Mouse (Mus musculus) limb, embryonic 13.5 days (tissue): ENCODE results near the gene Serpinb6c. TPM values are rescaled to one million over a fixed set of nuclear protein-coding genes. Genes with fewer than 3 reads are reported as not detected.
"Not testable (repeated sequence)": the region's sequence is repeated elsewhere in the genome, so short reads cannot be mapped to it uniquely, and the experiment has no call there.

Experiments
- ATAC-seq: fragments of 200-750 bp; cut with Nextera tagmentation; 2 replicates; pipeline ENCODE4 v1.8.0; 2017; ENCODE audit warnings: low read depth, moderate number of reproducible peaks, moderate TSS enrichment; ENCODE audit not compliant: low FRiP score
- H3K27ac ChIP-seq: fragments of 300-500 bp; sonication (generic); 2 replicates; pipeline ENCODE4 v1.5.1; 2015; ENCODE audit warnings: inconsistent platforms, mild to moderate bottlenecking, moderate library complexity
- H3K27me3 ChIP-seq: fragments of 300-500 bp; sonication (generic); 2 replicates; pipeline ENCODE4 v1.6.1; 2015; ENCODE audit warnings: mild to moderate bottlenecking, inconsistent platforms
- H3K36me3 ChIP-seq: fragments of 300-500 bp; sonication (generic); 2 replicates; pipeline ENCODE4 v1.6.1; 2015; ENCODE audit warnings: inconsistent platforms, mild to moderate bottlenecking, moderate library complexity
- H3K4me1 ChIP-seq: fragments of 300-500 bp; sonication (generic); 2 replicates; pipeline ENCODE4 v1.6.1; 2015; ENCODE audit warnings: inconsistent platforms
- H3K4me2 ChIP-seq: fragments of 300-500 bp; sonication (generic); replicated peaks from 2 replicates; pipeline ENCODE4 v1.6.1; 2015; ENCODE audit warnings: inconsistent platforms, mild to moderate bottlenecking, moderate library complexity
- H3K4me3 ChIP-seq: fragments of 300-500 bp; sonication (generic); 2 replicates; pipeline ENCODE4 v1.5.1; 2015; ENCODE audit warnings: moderate library complexity, mild to moderate bottlenecking, inconsistent platforms
- H3K9ac ChIP-seq: fragments of 300-500 bp; sonication (generic); 2 replicates; pipeline ENCODE4 v1.6.1; 2015; ENCODE audit warnings: mild to moderate bottlenecking, inconsistent platforms
- H3K9me3 ChIP-seq: fragments of 300-500 bp; sonication (generic); 2 replicates; pipeline ENCODE4 v1.6.1; 2016; ENCODE audit warnings: inconsistent platforms
- WGBS: fragments of 180-500 bp; shearing (Covaris S2); methylation state at CpG from one replicate; pipeline ENCODE4 v1.1.7; 2015; 5-methylcytosine and 5-hydroxymethylcytosine counted together
- polyA plus RNA-seq: library from polyadenylated mRNA; unstranded; fragments of >200 nt; fragmentation: Nextera tagmentation; extraction: Ambion mirVana; gene quantifications from 2 replicates; pipeline ENCODE4 v1.2.1, GENCODE M21; 2015

The Serpinb6c gene
- polyA plus RNA-seq = 0.18 and 0.23 TPM in 2 replicates

DNA sequence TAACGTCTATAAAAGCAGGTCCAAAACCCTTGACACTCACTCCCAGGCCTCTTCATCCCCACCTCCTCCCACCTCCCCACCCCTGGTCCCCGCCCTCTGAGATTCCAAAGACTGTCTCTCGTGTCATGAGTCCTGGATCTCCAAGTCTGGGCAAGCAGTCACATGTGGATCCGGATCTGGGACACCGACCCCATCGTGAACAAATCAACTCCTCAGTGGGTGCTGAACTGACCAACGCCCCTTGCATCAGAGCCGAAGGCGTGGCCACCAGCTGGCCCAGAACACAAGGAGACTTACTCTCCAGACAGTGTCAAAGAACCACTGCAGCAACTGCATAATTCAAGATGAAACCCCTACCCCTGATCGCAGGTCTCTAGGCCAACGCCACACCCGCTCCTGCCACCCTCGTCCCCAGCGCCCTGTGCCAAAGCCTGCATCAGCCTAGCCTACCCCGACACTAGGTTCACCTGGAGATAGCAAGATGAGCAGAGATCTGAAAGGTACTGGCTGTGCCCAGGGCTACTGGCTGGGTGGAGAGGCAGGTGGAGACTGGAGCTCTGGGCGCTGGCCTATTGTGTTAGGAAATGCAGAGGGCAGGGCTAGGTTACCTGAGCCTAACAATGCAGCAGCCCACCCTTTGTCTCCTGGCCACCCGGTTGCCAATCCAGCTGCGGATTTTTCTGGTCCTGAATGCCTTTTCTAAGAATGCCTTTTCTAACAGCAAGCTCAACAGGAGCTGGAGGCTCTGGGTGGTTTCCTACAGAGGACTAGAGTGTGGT, at the start of gene Serpinb6c:
Gene Serpinb6c, minus strand, starts transcription at position 533 of the 779 bp plus-strand sequence.
- Histone ChIP-seq H3K9me3 (no peaks in the 10 kb centered on the region), H3K36me3 (no peaks in the 10 kb centered on the region), H3K4me3 (no peak within 1 kb of the TSS), H3K9ac (no peak within 1 kb of the TSS), H3K27me3 (no peaks in the 10 kb centered on the region), H3K4me2 (no peak within 1 kb of the TSS), H3K27ac (no peak within 1 kb of the TSS), H3K4me1 (no peaks in the 10 kb centered on the region)
- WGBS = 74% methylated on average over 18 of the region's 18 CpGs
- ATAC-seq = no peak

DNA sequence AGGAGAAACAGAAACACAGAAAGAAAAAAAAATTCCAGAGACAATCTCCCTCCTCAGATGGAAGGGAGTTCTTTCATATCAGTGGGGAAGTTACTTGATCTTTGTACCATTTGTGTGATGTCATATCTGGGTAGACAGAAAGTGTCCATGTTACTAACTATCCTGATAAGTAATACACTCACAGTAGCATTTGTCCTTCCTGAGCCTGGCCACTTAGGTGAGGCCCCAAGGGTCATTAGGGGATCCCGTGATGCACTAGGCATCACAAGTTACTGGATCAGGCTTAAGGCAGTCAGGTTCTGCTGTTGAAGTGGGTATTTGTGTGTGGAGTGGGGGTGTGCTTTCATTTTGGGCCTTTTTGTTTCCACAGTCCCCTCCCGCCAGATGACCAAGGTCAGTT, 47.4 kb upstream of the Serpinb6c start:
- no peak overlapping the region for H3K4me2 ChIP-seq
- no peak overlapping the region for H3K4me3 ChIP-seq
- H3K9ac ChIP-seq = no peak overlapping the region
- H3K36me3 ChIP-seq = no peaks in the 10 kb centered on the region
- no peak overlapping the region for H3K27ac ChIP-seq
- no peaks in the 10 kb centered on the region for H3K27me3 ChIP-seq
- no peaks in the 10 kb centered on the region for H3K4me1 ChIP-seq
- H3K9me3 ChIP-seq = no peaks in the 10 kb centered on the region
- WGBS = 85% methylated on average over 2 of the region's 2 CpGs
- no peak for ATAC-seq

DNA sequence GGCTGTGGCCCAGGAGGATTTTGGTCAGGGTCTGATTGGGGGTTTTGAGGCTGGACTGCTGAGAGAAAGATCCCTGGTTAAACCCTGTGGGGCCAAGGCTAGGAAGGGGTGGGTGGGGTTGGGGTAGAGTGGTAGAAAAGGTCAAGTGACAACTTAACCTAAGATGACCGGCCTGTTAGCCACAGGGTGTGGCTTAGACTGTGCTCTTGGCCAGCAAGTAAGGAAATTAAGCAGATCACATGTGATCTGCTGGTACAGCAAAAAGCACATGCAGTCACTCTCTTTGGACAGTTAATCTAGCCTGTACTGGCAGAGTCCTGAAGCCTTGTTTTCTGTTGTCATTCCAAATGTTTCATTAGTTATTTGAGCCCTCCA, 46.6 kb upstream of the Serpinb6c start:
- 83% methylated on average over 1 of the region's 1 CpGs for WGBS
- Histone ChIP-seq H3K36me3 (no peaks in the 10 kb centered on the region), H3K4me1 (no peaks in the 10 kb centered on the region), H3K4me2 (no peak overlapping the region), H3K27ac (no peak overlapping the region), H3K9ac (no peak overlapping the region), H3K9me3 (no peaks in the 10 kb centered on the region), H3K4me3 (no peak overlapping the region), H3K27me3 (no peaks in the 10 kb centered on the region)
- ATAC-seq = no peak

DNA sequence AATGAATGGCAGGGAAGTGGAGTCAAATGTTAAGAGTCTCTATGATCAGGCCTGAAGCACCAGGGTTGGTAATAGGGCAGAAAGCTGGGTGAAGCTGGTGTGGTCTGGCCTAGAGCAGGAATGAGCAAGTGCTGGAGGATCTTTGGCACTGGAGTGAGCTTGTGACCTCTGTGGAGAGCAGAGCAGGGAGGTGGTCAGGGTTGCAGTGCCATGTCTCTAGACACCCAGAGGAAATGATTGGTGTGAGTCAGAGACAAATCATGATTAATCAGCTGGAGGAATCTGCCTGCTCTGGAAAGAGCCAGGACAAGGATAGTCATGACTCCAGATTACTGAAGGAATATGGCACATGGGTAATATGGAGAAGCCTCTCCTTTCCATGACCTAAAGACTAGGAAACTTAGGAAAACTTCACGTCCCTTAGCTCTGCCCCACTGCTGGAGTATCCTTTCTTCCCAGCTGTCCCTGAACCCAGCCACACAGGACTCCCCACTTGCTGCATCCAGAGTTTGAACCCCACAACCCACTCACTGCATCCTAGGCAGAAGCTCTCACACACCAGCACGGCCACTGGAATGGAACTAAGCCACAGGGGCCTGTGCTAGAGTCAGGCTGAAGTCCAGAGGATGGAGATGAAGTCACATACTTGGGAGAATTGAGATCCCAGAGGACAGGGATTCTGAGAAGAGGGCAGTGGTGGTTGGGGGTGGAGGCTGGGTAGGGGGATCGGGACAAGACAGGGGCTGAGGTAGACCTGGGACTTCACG, 46.0 kb upstream of the Serpinb6c start:
- no peaks in the 10 kb centered on the region for H3K27me3 ChIP-seq
- ATAC-seq = no peak
- 93% methylated on average over 4 of the region's 4 CpGs for WGBS
- no peak overlapping the region for H3K4me2 ChIP-seq
- H3K4me3 ChIP-seq = no peak overlapping the region
- no peaks in the 10 kb centered on the region for H3K9me3 ChIP-seq
- H3K4me1 ChIP-seq = no peaks in the 10 kb centered on the region
- no peaks in the 10 kb centered on the region for H3K36me3 ChIP-seq
- no peak overlapping the region for H3K27ac ChIP-seq
- H3K9ac ChIP-seq = no peak overlapping the region

DNA sequence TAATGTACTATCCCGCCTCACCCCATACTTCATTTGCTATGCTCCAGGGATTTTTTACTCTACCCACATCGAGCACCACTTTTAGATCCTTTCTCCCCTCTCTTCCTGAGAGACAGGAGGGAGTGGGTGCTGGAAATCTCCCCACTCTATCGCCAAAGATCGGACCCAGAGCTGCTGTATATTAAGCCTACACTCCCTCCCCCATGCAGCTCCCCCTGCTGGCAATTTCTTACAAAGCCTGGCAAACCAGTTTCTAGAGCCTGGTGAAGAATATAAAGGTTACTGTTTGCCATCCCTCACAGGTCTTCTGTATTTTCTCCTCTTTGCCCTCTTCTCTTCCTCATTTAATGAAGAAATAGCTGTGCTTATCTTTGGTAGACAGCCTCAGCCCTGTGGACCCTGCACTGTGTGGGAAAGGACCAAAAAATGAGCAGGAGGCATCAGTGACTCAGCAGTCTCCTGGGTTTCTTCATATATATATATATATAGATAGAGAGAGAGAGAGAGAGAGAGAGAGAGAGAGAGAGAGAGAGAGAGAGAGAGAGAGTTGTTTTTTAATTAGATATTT, 36.8 kb upstream of the Serpinb6c start:
- no peaks in the 10 kb centered on the region for H3K36me3 ChIP-seq
- no peak overlapping the region for H3K4me2 ChIP-seq
- no peak overlapping the region for H3K4me3 ChIP-seq
- no peaks in the 10 kb centered on the region for H3K4me1 ChIP-seq
- H3K9ac ChIP-seq = no peak overlapping the region
- no peaks in the 10 kb centered on the region for H3K27me3 ChIP-seq
- no peak overlapping the region for H3K27ac ChIP-seq
- H3K9me3 ChIP-seq = no peaks in the 10 kb centered on the region
- 42% methylated on average over 4 of the region's 4 CpGs for WGBS
- ATAC-seq = no peak

DNA sequence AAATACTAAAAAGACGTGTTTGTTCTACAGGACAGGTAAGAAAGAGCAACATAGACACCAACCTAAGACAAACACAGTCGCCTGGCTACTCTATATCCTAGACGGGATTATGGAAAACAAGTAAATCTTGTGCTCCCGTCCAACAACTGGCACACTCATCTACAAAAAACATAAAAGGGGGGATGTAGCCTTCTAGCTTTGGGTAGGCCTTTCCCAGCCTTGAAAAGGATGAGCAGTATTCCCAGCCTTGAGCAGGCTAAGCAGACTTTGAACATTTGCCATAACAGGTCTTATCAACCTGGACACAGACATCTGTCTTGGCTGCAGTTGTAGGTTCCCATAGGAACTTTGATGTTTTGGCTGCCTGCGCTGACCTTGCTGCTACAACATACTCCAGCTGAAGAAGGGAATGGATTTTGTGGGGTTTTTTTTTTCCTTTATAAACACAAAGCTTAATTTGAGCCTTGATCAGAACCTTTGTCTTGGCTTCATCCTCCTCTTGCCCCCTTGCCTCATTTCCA, 35.8 kb upstream of the Serpinb6c start:
- no peaks in the 10 kb centered on the region for H3K27me3 ChIP-seq

DNA sequence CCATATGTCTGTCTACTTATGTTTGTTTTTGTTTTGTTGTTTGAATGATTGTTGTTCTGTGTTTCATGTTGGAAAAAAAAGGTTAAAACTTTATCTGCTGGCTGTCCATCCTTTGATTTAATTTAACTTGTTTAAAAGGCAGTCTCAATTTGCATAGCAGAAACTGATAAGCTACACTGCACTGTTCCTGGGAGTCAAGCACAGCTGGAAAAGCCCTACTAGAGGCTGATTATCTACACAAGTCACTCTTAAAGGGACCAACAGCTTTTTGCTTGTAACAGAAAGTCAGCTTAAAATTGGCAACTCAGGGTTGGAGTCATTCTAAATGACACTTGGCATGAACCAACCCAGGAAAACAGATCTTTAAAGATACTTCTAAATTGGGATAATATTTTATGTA, 32.1 kb upstream of the Serpinb6c start:
- not testable (repeated sequence) for H3K9ac ChIP-seq, H3K36me3 ChIP-seq, H3K27ac ChIP-seq, H3K27me3 ChIP-seq, H3K4me3 ChIP-seq, ATAC-seq, H3K4me1 ChIP-seq, H3K9me3 ChIP-seq, H3K4me2 ChIP-seq

More for the DNA sequence above, 35.8 kb upstream of the Serpinb6c start:
- Histone ChIP-seq H3K4me1 (no peaks in the 10 kb centered on the region), H3K27ac (no peak overlapping the region), H3K4me3 (no peak overlapping the region), H3K9ac (no peak overlapping the region), H3K9me3 (no peaks in the 10 kb centered on the region), H3K4me2 (no peak overlapping the region), H3K36me3 (no peaks in the 10 kb centered on the region)
- no peak for ATAC-seq
- 93% methylated on average over 5 of the region's 5 CpGs for WGBS

DNA sequence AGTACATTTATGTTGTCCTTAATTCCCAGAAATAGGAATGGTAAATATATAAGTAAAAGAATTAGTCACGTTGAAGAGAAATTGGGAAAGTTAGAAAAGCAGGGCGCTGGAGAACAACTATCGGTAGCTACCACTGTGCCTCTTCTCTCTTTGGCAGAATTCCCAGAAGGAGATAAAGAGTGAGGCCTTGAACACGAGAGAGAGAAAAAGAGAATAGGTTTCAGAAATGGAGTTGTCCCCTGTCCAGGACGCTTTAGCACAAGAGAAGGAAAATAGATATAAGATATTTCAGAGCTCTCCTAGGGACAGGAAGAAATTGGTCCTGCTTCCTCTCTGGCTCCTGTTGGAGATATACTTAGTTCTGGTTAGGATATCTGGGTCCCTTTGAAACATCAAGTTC, 31.6 kb upstream of the Serpinb6c start:
- no peaks in the 10 kb centered on the region for H3K27me3 ChIP-seq
- no peak overlapping the region for H3K9ac ChIP-seq
- no peak overlapping the region for H3K4me2 ChIP-seq
- no peaks in the 10 kb centered on the region for H3K9me3 ChIP-seq
- no peaks in the 10 kb centered on the region for H3K36me3 ChIP-seq
- ATAC-seq = no peak
- 0 out of 2 replicates have a peak, but pooled peaks cover 8% of the 10 kb centered on the region for H3K4me1 ChIP-seq
- no peak overlapping the region for H3K4me3 ChIP-seq
- no peak overlapping the region for H3K27ac ChIP-seq
- WGBS = 82% methylated on average over 5 of the region's 5 CpGs

DNA sequence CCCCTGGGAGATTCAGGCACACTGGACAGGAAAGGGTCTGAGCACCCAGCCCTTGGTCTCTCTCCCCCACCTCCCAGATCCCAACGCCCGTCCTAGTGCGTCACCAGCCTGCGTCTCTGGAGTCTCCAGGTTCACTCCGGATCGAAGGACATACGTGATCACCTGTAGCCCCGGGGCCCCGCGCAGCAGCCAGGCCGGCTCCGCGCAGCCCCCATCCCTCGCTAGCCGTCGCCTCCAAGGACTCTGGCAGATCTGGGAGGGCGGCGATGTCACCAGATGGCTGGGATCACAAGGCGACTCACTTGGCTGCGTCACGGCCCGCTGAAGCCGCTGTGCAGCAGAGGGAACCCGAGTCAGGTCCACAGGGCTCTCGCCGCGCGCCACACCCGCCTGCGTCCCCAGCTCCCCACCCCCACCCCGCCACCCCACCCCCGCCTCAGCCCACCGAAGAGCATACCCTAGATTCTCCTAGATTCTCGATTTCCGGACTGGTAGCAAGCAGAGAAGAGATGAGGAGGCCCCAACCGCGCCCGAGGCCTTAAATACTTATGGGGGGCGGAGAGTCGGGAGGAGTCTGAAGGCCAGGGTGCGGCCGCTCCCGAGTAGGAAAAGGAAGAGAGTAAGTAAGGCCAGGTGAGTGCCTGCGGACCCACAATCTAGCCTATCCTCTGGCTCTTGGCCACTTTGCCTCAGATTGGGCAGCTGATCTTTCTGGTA, 30.1 kb upstream of the Serpinb6c start:
- no peak overlapping the region for H3K27ac ChIP-seq
- peak; percentile 86 for ATAC-seq

DNA sequence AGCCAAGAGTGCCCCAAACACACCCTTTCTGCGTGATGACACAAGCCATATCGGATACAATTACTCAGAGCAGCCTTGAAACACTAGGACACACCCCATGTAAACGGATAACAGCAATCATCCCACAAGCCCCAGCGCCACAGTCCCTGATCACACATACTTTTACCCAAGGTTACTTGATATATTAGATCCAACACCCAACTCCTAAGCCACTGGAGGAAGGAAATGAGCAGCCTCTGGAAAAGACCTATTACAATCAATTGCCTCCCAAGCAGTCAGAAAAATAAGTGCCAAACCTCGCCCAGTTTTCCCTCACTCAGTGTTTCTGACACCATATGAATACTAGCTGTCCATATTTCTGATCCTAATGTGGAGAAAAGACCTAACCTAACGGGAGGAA, 29.2 kb upstream of the Serpinb6c start:
- H3K4me2 ChIP-seq = peak overlapping the region; percentile 88
- 0 out of 2 replicates have a peak, but pooled peaks cover 8% of the 10 kb centered on the region for H3K4me1 ChIP-seq
- H3K9ac ChIP-seq = no peak overlapping the region
- no peak overlapping the region for H3K27ac ChIP-seq
- H3K4me3 ChIP-seq = peak overlapping the region; percentile 71
- H3K36me3 ChIP-seq = peaks cover 6% of the 10 kb centered on the region; the same call in 1 of the 2 replicates
- WGBS = 73% methylated on average over 6 of the region's 6 CpGs
- no peaks in the 10 kb centered on the region for H3K27me3 ChIP-seq
- no peak for ATAC-seq
- no peaks in the 10 kb centered on the region for H3K9me3 ChIP-seq

More for the DNA sequence above, 30.1 kb upstream of the Serpinb6c start:
- H3K9ac ChIP-seq = peak overlapping the region; percentile 88
- H3K4me3 ChIP-seq = peak overlapping the region; percentile 71
- no peaks in the 10 kb centered on the region for H3K36me3 ChIP-seq
- peak overlapping the region; percentile 88 for H3K4me2 ChIP-seq
- 0 out of 2 replicates have a peak, but pooled peaks cover 8% of the 10 kb centered on the region for H3K4me1 ChIP-seq
- no peaks in the 10 kb centered on the region for H3K27me3 ChIP-seq
- H3K9me3 ChIP-seq = no peaks in the 10 kb centered on the region
- under 1% methylated on average over 42 of the region's 44 CpGs for WGBS

DNA sequence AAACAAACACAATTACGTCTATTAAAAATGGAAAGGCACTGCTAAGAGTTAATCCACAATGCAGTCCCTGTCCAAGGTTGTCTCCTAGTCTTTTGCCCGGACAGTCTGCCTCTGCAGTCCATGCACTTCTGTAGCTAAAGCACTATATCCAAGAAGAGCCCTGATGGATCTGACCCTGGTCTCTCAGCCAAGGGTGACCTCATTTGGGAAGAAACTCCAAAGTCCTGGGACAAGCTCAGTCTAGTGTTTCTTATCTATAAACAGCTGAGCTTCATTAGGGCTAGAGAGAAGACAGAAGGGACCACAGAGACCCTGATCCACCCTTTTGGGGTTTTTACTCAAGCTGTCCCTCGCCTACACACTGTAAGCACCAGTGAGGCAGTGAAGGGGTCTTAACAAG, 25.4 kb upstream of the Serpinb6c start:
- Histone ChIP-seq H3K9me3 (no peaks in the 10 kb centered on the region), H3K27ac (no peak overlapping the region), H3K9ac (no peak overlapping the region), H3K4me2 (no peak overlapping the region), H3K4me3 (no peak overlapping the region), H3K27me3 (no peaks in the 10 kb centered on the region), H3K36me3 (peaks cover 13% of the 10 kb centered on the region; the same call in 1 of the 2 replicates), H3K4me1 (0 out of 2 replicates have a peak, but pooled peaks cover 8% of the 10 kb centered on the region)
- no peak for ATAC-seq
- WGBS = 81% methylated on average over 3 of the region's 3 CpGs
